Mouse (Mus musculus) thymus, postnatal 14 days (tissue): ENCODE results near the gene Mrpl38.
"Not testable (repeated sequence)": the region's sequence is repeated elsewhere in the genome, so short reads cannot be mapped to it uniquely, and the experiment has no call there.

Experiments used
- DNase-seq: peaks from one replicate; pipeline ENCODE4 v3.0.0; 2021

The Mrpl38 gene

DNA sequence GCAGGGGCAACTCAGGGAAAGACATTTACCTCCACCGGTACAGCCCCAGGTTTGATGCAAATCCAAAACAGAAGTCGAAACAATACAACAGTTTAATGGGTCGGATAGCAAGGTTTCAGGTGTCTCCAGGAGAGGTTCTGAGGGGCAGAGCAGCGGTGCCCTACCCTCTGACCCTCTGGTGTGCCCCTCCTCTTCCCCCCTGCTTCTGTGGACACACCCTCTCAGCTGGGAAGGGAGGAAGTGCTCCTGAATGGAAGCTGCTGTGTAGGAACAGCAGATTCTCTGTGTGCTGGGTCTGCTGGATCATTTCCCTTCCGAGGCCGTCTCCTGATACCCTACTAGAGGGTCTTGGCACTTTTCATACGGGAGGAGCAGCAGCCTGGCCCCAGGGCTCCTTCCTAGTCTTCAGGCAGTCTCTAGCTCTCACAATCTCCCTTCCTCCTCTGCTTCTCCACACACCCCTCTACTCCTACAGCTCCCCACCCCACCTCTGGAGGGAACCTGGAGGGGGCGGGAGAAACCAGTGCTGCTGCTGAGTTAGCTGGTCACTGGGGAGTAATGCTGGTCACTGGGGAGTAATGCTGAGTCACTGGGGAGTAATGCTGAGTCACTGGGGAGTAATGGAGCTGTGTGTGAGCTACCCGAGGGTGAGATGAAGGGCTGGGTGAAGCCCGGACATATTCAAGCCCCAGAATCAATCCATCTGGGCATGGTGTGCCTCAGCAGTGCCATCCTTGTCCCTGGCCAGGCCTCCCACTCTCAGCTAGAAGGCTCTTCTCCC lies 3.7 kb upstream of the Mrpl38 start:
- no peak for DNase-seq

DNA sequence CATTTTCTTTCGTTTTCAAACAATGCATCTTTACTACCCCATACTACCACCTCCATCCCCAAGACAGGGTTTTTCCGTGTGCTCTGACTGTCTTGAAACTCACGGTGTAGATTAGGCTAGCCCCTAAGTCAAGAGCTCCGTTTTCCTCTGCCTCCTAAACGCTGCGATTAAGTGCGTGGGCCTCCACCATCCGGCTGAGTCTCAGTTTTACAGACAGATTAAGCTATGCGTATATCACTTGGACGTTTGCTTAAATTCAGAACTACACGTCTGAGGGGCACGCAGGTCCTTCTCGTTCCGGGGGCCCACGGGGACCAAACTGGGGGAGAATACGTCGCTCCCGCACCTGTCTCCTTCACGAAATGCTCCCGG lies 586 bp downstream of the Mrpl38 start:
- DNase-seq = no peak

- DNase-seq = no peak
These were observed 4.5 kb downstream of the Mrpl38 start for GRCm38 (mm10) chr11:116134171-116134570.

DNA sequence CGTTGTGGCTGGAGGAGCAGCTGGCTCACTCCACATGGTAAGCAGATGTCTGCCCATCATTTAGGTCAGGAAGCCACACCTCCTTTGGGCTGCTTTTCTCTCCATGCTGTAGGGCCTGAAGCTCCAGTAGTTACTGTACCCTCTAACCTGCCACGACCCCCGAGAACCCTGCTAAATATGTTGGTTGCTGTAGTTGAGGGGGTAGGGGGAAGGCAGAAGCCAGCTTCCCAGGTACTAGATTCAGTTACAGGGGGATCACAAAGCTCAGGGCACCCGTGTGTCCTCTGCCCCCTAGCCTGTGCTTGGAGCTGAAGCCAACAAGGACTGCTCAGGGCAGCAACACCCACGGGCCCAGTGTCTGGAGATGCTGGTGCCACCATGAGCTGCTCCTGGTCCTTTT lies 5.2 kb downstream of the Mrpl38 start:
- DNase-seq = no peak

DNA sequence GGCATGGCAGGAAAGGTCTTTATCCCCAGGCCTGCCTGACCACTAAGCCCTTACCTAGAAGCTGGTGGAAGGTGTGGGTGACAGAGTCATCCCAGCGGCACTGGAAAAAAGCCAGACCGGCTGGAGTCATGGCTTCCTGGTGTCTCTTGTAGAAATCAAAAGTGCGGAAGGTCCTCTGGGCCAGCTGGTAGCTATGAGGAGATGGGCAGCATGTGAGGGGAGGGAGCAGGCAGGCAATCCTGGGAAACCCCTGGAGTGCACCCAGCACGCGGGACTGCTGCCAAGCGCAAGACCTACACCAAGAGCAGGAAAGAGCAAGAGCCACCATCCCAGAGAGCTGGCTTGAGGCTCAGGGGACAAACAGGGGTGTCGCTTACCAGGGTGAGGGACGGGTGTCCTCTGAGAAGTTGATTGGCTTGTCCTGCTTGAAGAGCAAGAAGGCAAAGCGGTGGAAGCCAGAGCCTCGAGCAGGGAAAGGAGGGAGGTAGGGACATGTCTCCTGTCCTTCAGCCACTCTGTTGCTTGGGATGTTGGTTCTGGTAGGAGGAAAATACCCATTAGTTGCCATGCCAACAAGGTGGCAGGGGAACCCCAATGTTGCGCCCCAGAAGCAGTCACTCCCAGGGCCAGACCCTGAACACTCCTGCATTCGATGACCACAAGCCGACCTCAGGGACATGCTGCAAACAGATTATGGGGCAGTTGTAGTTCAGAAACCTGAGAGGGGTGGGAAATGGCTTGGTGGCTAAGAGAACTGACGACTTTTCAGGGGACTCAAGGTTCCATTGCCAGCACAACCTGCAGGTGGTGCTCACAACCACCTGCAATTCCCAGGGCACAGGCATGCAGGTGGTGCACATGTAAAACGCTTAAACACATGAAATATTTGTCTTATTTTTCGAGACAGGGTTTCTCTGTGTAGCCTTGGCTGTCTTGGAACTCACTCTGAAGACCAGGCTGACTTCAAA lies 6.0 kb downstream of the Mrpl38 start:
- peak; percentile 27 for DNase-seq

DNA sequence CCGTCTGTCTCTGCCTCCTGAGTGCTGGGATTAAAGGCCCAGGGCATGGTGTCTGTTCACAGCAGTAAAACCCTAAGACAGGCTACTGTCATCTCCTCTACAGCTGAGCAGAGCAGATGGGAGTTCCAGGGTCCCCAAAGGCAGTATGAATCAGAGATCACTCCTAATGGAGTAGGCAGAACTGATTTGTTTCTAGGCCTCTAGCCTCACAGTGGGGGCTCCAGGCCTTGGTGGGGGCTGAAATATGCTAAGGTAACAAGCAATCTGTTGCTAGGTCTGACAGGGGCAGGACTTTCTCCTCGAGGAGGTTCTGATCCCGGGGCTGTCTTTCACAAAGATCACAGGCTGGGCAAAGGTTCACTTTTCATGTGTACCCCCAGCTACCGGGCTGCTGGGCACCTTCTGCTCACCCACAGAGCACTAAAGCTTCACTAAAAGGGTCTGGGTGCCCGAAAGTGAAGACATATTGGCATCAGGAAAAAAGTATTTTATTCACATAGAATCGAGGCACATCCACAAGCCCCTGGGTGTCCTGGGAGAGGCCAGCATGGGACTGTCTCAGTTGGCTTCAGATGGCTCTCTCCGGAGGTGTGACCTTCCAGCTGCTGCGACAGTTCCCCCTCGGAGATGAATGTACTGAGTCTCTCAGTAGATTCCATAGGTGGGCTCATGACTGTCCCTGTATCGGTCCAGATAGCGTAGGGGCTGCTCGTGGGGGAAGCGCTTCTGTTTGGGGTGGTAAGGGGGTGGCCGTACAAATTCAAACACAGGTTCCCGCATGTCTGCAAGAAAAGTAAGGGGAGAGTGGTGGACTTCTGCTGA lies 7.1 kb downstream of the Mrpl38 start:
- DNase-seq = no peak

DNA sequence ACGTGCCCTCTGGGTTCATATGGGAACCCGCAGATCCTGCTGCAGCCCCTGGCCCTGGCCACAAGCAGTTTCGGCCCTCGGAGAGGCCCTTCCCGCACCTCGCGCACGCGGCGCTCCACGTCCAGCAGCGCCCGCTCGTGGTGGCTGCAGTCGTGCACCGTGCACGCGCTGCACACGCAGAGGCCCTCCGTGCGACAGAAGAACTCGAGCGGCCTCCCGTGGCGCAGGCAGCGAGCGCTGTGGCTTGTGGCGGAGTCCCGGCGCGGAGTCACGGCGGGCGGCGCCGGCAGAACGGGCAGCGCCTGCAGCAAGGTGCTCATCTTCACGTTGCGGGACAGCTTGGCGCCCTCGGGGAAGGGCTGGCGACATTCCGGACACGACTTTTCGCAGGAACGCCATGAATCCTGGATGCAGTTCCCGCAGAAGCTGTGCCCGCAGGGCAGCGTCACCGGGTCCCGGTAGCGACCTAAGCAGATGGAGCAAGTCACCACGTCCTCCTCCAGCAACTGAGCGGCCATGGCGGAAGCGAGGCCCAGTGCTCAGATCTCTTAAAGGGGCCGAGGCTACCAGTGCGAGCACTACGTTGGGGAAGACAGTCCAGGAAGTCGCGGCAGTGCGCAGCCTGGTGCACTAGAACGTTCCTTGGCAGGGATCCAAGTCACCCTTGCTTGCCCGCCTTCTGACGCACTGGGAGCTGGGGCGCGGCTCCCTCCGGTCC lies 8.0 kb downstream of the Mrpl38 start, which contains the start of gene Trim65:
Gene Trim65 (minus strand): TSS at position 641 of the 718 bp plus-strand sequence.
- DNase-seq = peak; percentile 91

DNA sequence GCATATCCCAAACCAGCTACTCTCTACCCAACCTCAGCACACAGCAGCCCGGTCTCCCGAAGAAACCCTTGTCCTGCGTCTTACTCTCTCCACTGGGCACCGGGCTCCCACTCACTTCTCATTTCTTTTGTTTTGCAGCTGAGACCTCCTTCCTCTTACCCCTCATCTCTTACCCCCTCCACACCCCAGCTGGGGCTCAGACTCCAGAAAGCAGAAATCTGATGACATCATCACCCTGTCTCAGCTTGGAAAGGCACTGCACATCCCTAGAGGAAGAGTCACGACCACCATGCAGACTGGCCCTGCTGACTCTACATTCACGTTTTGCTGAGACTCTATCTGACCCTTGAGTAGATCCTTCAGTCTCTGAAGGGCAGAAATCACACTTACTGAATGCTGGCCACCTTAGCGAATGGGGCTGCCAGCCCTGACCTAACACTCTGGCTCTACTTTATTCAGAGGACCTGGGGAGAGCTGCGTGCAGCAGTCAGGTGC lies 8.6 kb downstream of the Mrpl38 start:
- peak; percentile 51 for DNase-seq

DNA sequence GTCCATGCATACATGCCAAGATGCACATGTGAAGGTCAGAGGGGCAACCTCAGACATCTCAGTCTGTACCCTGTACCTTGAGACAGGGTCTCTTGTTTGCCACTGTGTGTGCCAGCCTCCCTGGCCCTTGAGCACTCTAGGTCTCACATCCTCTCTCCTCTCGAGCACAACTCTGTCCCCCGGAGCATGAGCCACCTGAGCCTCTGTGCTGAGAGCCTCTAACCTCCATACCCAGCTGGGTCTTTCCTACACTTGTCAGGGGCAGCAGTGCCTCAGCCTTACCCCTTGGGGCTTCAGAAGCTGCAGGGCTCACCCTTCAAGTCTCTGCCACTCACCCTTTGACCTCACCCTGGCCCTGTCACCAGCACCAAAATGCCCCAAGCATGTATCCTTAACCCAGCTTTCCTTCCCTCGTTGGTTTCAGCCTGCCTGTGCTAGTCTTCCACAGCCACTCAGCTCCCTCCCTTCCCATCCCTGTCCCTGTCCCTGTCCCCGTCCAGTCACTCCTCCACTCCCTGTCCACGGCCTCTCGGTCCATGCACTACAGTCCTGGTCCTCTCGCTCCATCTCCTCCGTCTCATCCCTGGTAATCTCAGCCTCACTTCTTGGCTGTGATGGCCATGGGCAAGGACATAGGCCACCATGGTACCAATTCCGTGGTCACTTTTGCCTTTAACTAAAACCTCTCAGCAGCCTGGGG lies 9.4 kb downstream of the Mrpl38 start:
- DNase-seq = no peak

DNA sequence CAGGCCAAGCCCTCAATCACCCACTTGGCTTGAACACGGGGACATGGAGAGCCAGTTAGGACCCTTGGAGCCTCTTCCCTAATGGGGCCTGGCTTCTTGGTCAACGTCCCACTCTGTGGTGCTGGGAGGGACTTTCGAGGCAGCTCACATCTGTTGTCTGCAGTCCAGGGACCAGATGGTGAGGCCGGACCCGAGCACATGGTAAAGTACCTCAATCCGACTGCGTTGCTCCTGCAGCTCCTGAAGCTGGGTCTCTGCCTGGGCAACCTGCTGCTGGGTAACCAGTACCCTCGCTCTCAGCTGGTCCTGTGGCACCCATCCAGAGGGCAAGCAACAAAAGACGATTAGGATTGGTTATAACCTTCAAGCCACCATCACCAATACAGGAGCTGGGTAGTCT lies 10.7 kb downstream of the Mrpl38 start:
- no peak for DNase-seq

GRCm38 (mm10) chr11:116127156-116127980 lies 11.3 kb downstream of the Mrpl38 start, which contains the start of gene Trim47:
Gene Trim47 (minus strand): TSS chr11:116127210.
- DNase-seq = no peak

DNA sequence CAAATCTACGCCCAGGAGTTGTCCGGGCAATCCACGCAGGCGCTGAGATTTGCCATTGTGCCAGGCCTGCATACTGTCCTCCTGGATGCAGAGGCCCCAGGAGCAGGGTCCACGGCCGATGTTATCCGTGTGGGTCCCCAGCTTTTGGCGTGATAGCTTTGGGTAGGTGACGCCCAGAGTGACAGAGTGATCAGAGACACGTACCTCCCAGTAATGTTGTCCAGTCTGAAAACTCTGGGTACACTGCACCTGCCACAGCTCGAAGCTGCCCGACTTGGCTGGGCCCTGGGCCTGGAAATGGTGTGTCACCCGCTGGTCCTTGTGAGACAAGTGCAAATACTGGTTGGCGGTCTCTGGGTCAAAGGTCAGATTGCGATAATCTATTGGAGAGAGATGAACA lies 12.4 kb downstream of the Mrpl38 start:
- no peak for DNase-seq

DNA sequence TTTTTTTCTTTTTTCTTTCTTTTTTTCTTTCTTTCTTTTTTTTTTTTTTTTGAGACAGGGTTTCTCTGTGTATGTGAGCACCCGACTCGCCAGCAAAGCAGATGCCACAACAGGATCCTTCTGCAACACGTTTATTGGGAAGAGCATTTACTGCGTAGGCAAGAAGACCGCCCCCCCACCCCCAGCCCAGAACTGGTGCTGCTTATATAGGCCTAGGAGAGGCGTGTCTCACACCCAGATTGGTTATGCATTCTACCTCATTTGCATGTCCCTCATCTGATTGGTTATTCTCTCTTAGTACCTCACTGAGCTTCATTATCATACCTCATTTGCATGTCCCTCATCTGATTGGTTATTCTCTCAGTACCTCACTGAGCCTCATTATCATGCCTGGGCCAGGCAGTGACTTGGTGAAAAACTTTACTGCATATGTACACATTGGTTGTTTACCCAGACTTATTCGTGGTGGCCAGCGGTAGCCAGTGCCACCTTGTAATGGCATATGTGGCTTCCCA lies 16.9 kb downstream of the Mrpl38 start:
- DNase-seq = not testable (repeated sequence)

DNA sequence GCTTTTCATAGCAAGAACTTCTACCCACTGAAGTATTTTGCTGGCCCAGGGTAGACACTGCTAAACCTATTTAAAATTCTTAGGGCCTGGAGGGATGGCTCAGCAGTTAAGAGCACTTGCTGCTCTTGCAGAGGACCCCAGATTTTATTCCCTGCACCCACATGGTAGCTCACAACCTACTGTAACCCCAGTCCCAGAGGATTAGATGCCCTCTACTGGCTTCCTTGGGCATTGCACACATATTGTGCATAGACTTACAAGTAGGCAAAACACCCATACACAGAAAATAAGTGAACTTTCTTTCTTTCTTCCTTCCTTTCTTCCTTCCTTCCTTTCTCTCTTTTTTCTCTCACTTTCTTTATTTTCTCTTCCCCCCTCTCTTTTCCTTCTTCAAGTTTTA lies 20.8 kb downstream of the Mrpl38 start:
- peak; percentile 40 for DNase-seq

DNA sequence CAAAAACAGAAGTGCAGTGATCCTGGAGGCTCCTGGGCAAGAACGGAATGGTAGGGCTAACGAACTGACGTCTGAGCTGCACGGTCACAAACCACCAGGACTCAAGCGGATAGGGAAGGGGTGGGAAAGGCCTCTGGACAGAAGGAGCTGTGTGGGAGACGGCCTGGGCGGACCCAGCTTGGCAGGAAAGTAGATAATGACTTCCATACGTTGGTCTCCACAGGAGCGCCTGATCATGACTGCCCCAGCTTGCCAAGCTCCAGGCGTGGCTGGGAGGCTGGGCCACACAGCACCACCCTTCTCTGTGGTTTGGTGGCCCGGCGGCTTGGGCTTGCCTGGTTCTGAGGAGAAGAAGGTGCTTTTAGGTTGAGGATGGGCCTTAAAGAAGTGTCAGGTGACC lies 21.4 kb downstream of the Mrpl38 start:
- DNase-seq = no peak

GRCm38 (mm10) chr11:116111611-116112203 lies 27.0 kb downstream of the Mrpl38 start:
- DNase-seq = no peak

GRCm38 (mm10) chr11:116111067-116111466 lies 27.6 kb downstream of the Mrpl38 start:
- DNase-seq = no peak

- no peak for DNase-seq
These were observed 28.1 kb downstream of the Mrpl38 start for GRCm38 (mm10) chr11:116110540-116110939.

DNA sequence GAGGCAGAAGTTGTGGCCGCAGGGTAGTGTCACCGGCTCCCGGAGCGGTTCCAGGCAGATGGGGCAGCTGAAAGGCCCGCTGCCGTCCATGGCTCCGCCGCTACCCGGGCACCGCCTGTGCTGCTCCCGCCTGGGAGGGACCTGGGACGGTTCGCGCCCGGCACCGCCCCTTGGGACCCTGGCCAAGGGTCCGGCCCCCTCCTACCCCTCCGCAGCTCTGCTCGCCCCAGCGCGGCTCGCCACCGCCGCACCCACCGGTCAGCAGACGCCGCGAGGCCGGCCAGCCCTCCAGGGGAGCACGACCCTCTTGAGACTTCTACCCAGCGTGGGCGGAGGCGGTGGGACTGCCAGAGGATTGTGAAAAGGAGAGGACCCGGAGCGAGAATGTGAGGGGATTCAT lies 28.5 kb downstream of the Mrpl38 start:
- no peak for DNase-seq
